Mouse (Mus musculus) megakaryocyte, adult 5-6 weeks (primary cell): ENCODE measurements around the gene Tmem176a. TPM values are rescaled to one million over a fixed set of nuclear protein-coding genes. Genes with fewer than 3 reads are reported as not detected.

ENCODE experiments used
- ATAC-seq: 2 replicates; pipeline ENCODE4 v1.8.0; 2016; ENCODE audit warnings: mild to moderate bottlenecking, inconsistent platforms; ENCODE audit not compliant: poor library complexity, severe bottlenecking
- total RNA-seq, 2 experiments: library from RNA; stranded (forward) in 1 of 2; stranded (reverse) in 1 of 2; fragments of 153-499, 151-499 nt in 1 of 2; fragments of 221-1000, 200-1000 nt in 1 of 2; gene quantifications; 2 replicates each; pipeline versions ENCODE4 v1.2.3 to v1.2.4; 2015 to 2017

Tmem176a gene
- total RNA-seq, 2 experiments from 2014 or later: 16.5 to 35.5 TPM

DNA sequence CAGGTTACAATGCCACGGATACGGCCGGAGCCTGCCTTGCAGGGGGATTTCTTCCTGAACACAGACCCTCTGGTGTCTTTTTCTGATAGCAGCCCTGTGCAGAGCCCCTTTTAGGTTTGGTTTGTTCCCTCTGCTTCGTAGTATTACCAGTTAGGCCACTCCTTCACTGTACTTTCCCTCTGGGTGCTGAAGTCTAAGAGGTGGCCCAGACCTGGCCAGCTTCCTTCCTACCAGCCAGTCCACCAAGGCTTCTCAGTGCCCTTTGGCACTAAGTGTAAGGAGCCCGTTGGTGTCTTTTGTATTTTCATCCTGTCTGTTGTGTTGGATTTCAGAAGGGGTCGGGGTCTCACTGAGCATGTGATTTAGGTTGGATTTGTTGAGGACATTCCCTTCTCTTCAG, 34.8 kb downstream of the Tmem176a start:
- no peak for ATAC-seq

- no peak for ATAC-seq
Measured at GRCm38 (mm10) chr6:48876510-48877135, 35.9 kb downstream of the Tmem176a start.

GRCm38 (mm10) chr6:48894203-48894602, 53.5 kb downstream of the Tmem176a start:
- ATAC-seq: peak; percentile 51; the same call in 1 of the 2 replicates

- ATAC-seq: no peak
Measured at GRCm38 (mm10) chr6:48894938-48895818, 54.5 kb downstream of the Tmem176a start.

DNA sequence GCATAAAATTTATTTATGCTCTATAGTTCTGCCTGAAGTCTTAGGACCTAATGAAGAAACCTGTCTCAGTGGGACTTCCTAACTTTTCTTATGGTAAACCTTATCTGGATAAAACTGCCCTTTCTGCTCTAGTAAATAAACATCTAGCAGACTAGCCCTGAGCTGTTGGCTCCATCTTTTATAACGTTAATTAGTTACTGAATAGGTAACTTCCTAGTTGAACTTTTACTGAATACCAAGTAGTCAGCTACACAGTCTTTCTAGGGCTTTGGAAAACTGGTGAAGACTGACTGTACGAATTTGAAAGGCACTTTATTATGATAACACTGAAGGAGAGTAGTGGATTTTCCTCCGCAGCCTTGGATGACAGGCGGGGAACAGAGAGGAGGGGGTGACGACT, 55.2 kb downstream of the Tmem176a start:
- no peak for ATAC-seq

Other genes starting within 250 kb of the Tmem176a start
- 1.8 and 2.7 TPM in 2 replicates for gene Repin1, start 247.0 kb upstream of the Tmem176a start, total RNA-seq (2015)
- 4.0 and 4.3 TPM in 2 replicates for gene Repin1, start 247.0 kb upstream of the Tmem176a start, total RNA-seq (2017)
- gene Gm44965, start 247.0 kb upstream of the Tmem176a start, total RNA-seq (2015): not detected in 2 replicates
- gene Gm44965, start 247.0 kb upstream of the Tmem176a start, total RNA-seq (2017): not detected in 2 replicates
- gene Zfp775, start 238.9 kb upstream of the Tmem176a start, total RNA-seq (2015): 0.45 and 0.82 TPM in 2 replicates
- gene Zfp775, start 238.9 kb upstream of the Tmem176a start, total RNA-seq (2017): 1.8 and 6.3 TPM in 2 replicates
- not detected in 2 replicates for gene AI854703, start 214.2 kb upstream of the Tmem176a start, total RNA-seq (2015)
- not detected in 2 replicates for gene AI854703, start 214.2 kb upstream of the Tmem176a start, total RNA-seq (2017)
- gene Gimap8, start 193.7 kb upstream of the Tmem176a start, total RNA-seq (2015): 2.8 and 2.9 TPM in 2 replicates
- 4.9 and 8.0 TPM in 2 replicates for gene Gimap8, start 193.7 kb upstream of the Tmem176a start, total RNA-seq (2017)
- 5.0 and 11.2 TPM in 2 replicates for gene Gimap9, start 164.8 kb upstream of the Tmem176a start, total RNA-seq (2015)
- gene Gimap9, start 164.8 kb upstream of the Tmem176a start, total RNA-seq (2017): 8.9 and 10.4 TPM in 2 replicates
- gene Gimap4, start 156.4 kb upstream of the Tmem176a start, total RNA-seq (2015): 24.2 and 24.8 TPM in 2 replicates
- 46.0 and 76.0 TPM in 2 replicates for gene Gimap4, start 156.4 kb upstream of the Tmem176a start, total RNA-seq (2017)
- gene Gimap6, start 132.7 kb upstream of the Tmem176a start, total RNA-seq (2015): 6.2 and 10.6 TPM in 2 replicates
- gene Gimap6, start 132.7 kb upstream of the Tmem176a start, total RNA-seq (2017): 15.7 and 23.1 TPM in 2 replicates
- 0.68 TPM in 1 of 2 replicates, not detected in the other for gene Gm28053, start 122.3 kb upstream of the Tmem176a start, total RNA-seq (2015)
- 7.3 and 16.2 TPM in 2 replicates for gene Gm28053, start 122.3 kb upstream of the Tmem176a start, total RNA-seq (2017)
- 1.5 and 3.5 TPM in 2 replicates for gene Gimap7, start 122.3 kb upstream of the Tmem176a start, total RNA-seq (2015)
- gene Gimap7, start 122.3 kb upstream of the Tmem176a start, total RNA-seq (2017): 3.9 TPM in 2 replicates
- gene Gimap1, start 101.9 kb upstream of the Tmem176a start, total RNA-seq (2015): 5.0 and 5.8 TPM in 2 replicates
- 5.3 and 14.2 TPM in 2 replicates for gene Gimap1, start 101.9 kb upstream of the Tmem176a start, total RNA-seq (2017)
- gene Gimap5, start 94.7 kb upstream of the Tmem176a start, total RNA-seq (2015): 4.7 and 5.7 TPM in 2 replicates
- 4.5 and 11.2 TPM in 2 replicates for gene Gimap5, start 94.7 kb upstream of the Tmem176a start, total RNA-seq (2017)
- gene Gimap3, start 70.1 kb upstream of the Tmem176a start, total RNA-seq (2015): 5.3 and 9.4 TPM in 2 replicates
- 7.8 and 9.9 TPM in 2 replicates for gene Gimap3, start 70.1 kb upstream of the Tmem176a start, total RNA-seq (2017)
- 74.3 and 79.2 TPM in 2 replicates for gene Tmem176b, start 577 bp downstream of the Tmem176a start, total RNA-seq (2015)
- 81.4 and 85.0 TPM in 2 replicates for gene Tmem176b, start 577 bp downstream of the Tmem176a start, total RNA-seq (2017)
- not detected in 2 replicates for gene Aoc1, start 32.0 kb downstream of the Tmem176a start, total RNA-seq (2015)
- gene Aoc1, start 32.0 kb downstream of the Tmem176a start, total RNA-seq (2017): not detected in 2 replicates
- gene 1600015I10Rik, start 89.0 kb downstream of the Tmem176a start, total RNA-seq (2015): not detected in 2 replicates
- gene 1600015I10Rik, start 89.0 kb downstream of the Tmem176a start, total RNA-seq (2017): not detected in 2 replicates
- gene Doxl2, start 134.0 kb downstream of the Tmem176a start, total RNA-seq (2015): not detected in 2 replicates
- not detected in 2 replicates for gene Doxl2, start 134.0 kb downstream of the Tmem176a start, total RNA-seq (2017)
- gene Svs1, start 145.9 kb downstream of the Tmem176a start, total RNA-seq (2015): not detected in 2 replicates
- not detected in 2 replicates for gene Svs1, start 145.9 kb downstream of the Tmem176a start, total RNA-seq (2017)
- 0.94 and 2.3 TPM in 2 replicates for gene Gpnmb, start 195.6 kb downstream of the Tmem176a start, total RNA-seq (2015)
- 0.45 and 0.81 TPM in 2 replicates for gene Gpnmb, start 195.6 kb downstream of the Tmem176a start, total RNA-seq (2017)
- 25.9 and 38.8 TPM in 2 replicates for gene Malsu1, start 232.9 kb downstream of the Tmem176a start, total RNA-seq (2015)
- 15.8 and 17.0 TPM in 2 replicates for gene Malsu1, start 232.9 kb downstream of the Tmem176a start, total RNA-seq (2017)